Mouse (Mus musculus) MEL (cell line): ENCODE data around the gene Lin54.

Source experiments
- CTCF ChIP-seq, 3 experiments: IDR thresholded peaks in 2 of 3; conservative IDR thresholded peaks in 1 of 3; 2 replicates each; pipeline ENCODE4 v1.5.1; 2011 to 2012; ENCODE audit warnings: low read length in 3 of 3, low read depth in 2 of 3, mild to moderate bottlenecking in 2 of 3, improper control_type of control experiment in 1 of 3, inconsistent platforms in 1 of 3, mixed read lengths in 1 of 3, moderate library complexity in 1 of 3; ENCODE audit not compliant: control insufficient read depth in 1 of 3, insufficient read depth in 1 of 3, poor library complexity in 1 of 3, severe bottlenecking in 1 of 3
- E2F4 ChIP-seq: IDR thresholded peaks from 2 replicates; pipeline ENCODE4 v1.6.1; 2011; ENCODE audit warnings: low read depth, low read length, improper control_type of control experiment, borderline replicate concordance
- GABPA ChIP-seq: IDR thresholded peaks from 2 replicates; pipeline ENCODE4 v1.6.1; 2012; ENCODE audit warnings: low read depth, mild to moderate bottlenecking, inconsistent platforms, low read length, improper control_type of control experiment, moderate library complexity
- MAX ChIP-seq: IDR thresholded peaks from 2 replicates; pipeline ENCODE4 v1.6.1; 2011; ENCODE audit warnings: low read length, improper control_type of control experiment
- MEF2A ChIP-seq: IDR thresholded peaks from 2 replicates; pipeline ENCODE4 v1.6.1; 2014; ENCODE audit warnings: low read depth, mild to moderate bottlenecking, inconsistent platforms, low read length, improper control_type of control experiment; ENCODE audit not compliant: poor library complexity, insufficient replicate concordance, severe bottlenecking; ENCODE audit errors: extremely low read depth
- MYC ChIP-seq: IDR thresholded peaks from 2 replicates; pipeline ENCODE4 v1.6.1; 2011; ENCODE audit warnings: low read depth, mild to moderate bottlenecking, low read length, improper control_type of control experiment, moderate library complexity
- POLR2A ChIP-seq, 2 experiments: IDR thresholded peaks; 2 replicates each; pipeline ENCODE4 v1.6.1; 2011 to 2012; ENCODE audit warnings: low read length in 2 of 2, mild to moderate bottlenecking in 2 of 2, control low read depth in 1 of 2, improper control_type of control experiment in 1 of 2, low read depth in 1 of 2, moderate library complexity in 1 of 2; ENCODE audit not compliant: control insufficient read depth in 1 of 2, insufficient read depth in 1 of 2, poor library complexity in 1 of 2
- SMC3 ChIP-seq: IDR thresholded peaks from 2 replicates; pipeline ENCODE4 v1.6.1; 2011; ENCODE audit warnings: low read depth, low read length, improper control_type of control experiment
- TAL1 ChIP-seq: IDR thresholded peaks from 2 replicates; pipeline ENCODE4 v1.6.1; 2012; ENCODE audit warnings: mild to moderate bottlenecking, inconsistent platforms, low read length, moderate library complexity, mixed read lengths
- USF1 ChIP-seq: IDR thresholded peaks from 2 replicates; pipeline ENCODE4 v1.6.1; 2014; ENCODE audit warnings: low read depth, mild to moderate bottlenecking, inconsistent platforms, low read length, improper control_type of control experiment, moderate library complexity
- ZKSCAN1 ChIP-seq: IDR thresholded peaks from 2 replicates; pipeline ENCODE4 v1.6.1; 2012; ENCODE audit warnings: low read depth, mild to moderate bottlenecking, inconsistent platforms, low read length, improper control_type of control experiment, moderate library complexity
- ZNF384 ChIP-seq: IDR thresholded peaks from 2 replicates; pipeline ENCODE4 v1.6.1; 2012; ENCODE audit warnings: low read depth, mild to moderate bottlenecking, inconsistent platforms, low read length, improper control_type of control experiment

- TF ChIP-seq MYC (no peak), CTCF (IDR thresholded peaks at IDR 0.05 in 2 of 3, conservative IDR thresholded peaks at IDR 0.05 in 1 of 3; ENCODE audit: control insufficient read depth in 1 of 3, insufficient read depth in 1 of 3, low read depth in 2 of 3, low read length in 3 of 3, poor library complexity in 1 of 3, severe bottlenecking in 1 of 3) (no peak), TAL1 (no peak), ZNF384 (no peak), GABPA (no peak), ZKSCAN1 (no peak), E2F4 (no peak), SMC3 (no peak), USF1 (no peak), MEF2A (no peak), MAX (no peak), POLR2A (IDR thresholded peaks at IDR 0.05; ENCODE audit: control insufficient read depth in 1 of 2, insufficient read depth in 1 of 2, low read depth in 1 of 2, low read length in 2 of 2, poor library complexity in 1 of 2) (no peak)
These were observed 81.6 kb downstream of the Lin54 start for GRCm38 (mm10) chr5:100418861-100419260.
